Mouse (Mus musculus): ENCODE data around the gene Stk38. TPM values are rescaled to one million over a fixed set of nuclear protein-coding genes. Genes with fewer than 3 reads are reported as not detected.
A peak's percentile ranks its signal among the peaks of the same experiment; 100 is the strongest.
"Not testable (repeated sequence)": the region's sequence is repeated elsewhere in the genome, so short reads cannot be mapped to it uniquely, and the experiment has no call there.

Stk38 gene
- polyA plus RNA-seq, 1 experiment: 32.2 TPM

- H3K36me3 ChIP-seq (replicated peaks; ENCODE audit: low read length): no peaks in the 10 kb centered on the region
- no peaks in the 10 kb centered on the region for H3K27me3 ChIP-seq (replicated peaks)
- TF ChIP-seq GATA1 (IDR thresholded peaks at IDR 0.05; ENCODE audit: borderline replicate concordance, low read length) (no peak), FLI1 (IDR thresholded peaks at IDR 0.05; ENCODE audit: low read length) (no peak)
- H3K4me3 ChIP-seq (replicated peaks): no peak overlapping the region
- H3K9me3 ChIP-seq: no peaks in the 10 kb centered on the region
- peaks cover 29% of the 10 kb centered on the region for H3K4me1 ChIP-seq
Measured at GRCm38 (mm10) chr17:29014235-29014634, 6.4 kb upstream of the Stk38 start.

GRCm38 (mm10) chr17:29009181-29009580 is 1.4 kb upstream of the Stk38 start:
- H3K36me3 ChIP-seq (replicated peaks; ENCODE audit: low read length): peaks cover 13% of the 10 kb centered on the region
- no peak for TF ChIP-seq GATA1 (IDR thresholded peaks at IDR 0.05; ENCODE audit: borderline replicate concordance, low read length)
- no peak for TF ChIP-seq FLI1 (IDR thresholded peaks at IDR 0.05; ENCODE audit: low read length)
- no peaks in the 10 kb centered on the region for H3K27me3 ChIP-seq (replicated peaks)
- H3K4me1 ChIP-seq: peaks cover 39% of the 10 kb centered on the region
- H3K4me3 ChIP-seq (replicated peaks): peak overlapping the region; percentile 11
- no peaks in the 10 kb centered on the region for H3K9me3 ChIP-seq

GRCm38 (mm10) chr17:29008326-29008650 is 493 bp upstream of the Stk38 start:
- H3K36me3 ChIP-seq (replicated peaks; ENCODE audit: low read length): peaks cover 15% of the 10 kb centered on the region
- H3K27me3 ChIP-seq (replicated peaks): no peaks in the 10 kb centered on the region
- no peak for TF ChIP-seq FLI1 (IDR thresholded peaks at IDR 0.05; ENCODE audit: low read length)
- TF ChIP-seq GATA1 (IDR thresholded peaks at IDR 0.05; ENCODE audit: borderline replicate concordance, low read length): no peak

GRCm38 (mm10) chr17:29007243-29007640 is 553 bp downstream of the Stk38 start:
- no peaks in the 10 kb centered on the region for H3K9me3 ChIP-seq
- H3K4me1 ChIP-seq: peaks cover 45% of the 10 kb centered on the region
- TF ChIP-seq FLI1 (IDR thresholded peaks at IDR 0.05; ENCODE audit: low read length): no peak
- no peak for TF ChIP-seq GATA1 (IDR thresholded peaks at IDR 0.05; ENCODE audit: borderline replicate concordance, low read length)
- H3K36me3 ChIP-seq (replicated peaks; ENCODE audit: low read length): peaks cover 18% of the 10 kb centered on the region
- no peaks in the 10 kb centered on the region for H3K27me3 ChIP-seq (replicated peaks)
- peak overlapping the region; percentile 99 for H3K4me3 ChIP-seq (replicated peaks)

More at GRCm38 (mm10) chr17:29008326-29008650, 493 bp upstream of the Stk38 start:
- Histone ChIP-seq H3K9me3 (no peaks in the 10 kb centered on the region), H3K4me3 (replicated peaks) (peak overlapping the region; percentile 99), H3K4me1 (peaks cover 41% of the 10 kb centered on the region)

- peak overlapping the region; percentile 99 for H3K4me3 ChIP-seq (replicated peaks)
- H3K36me3 ChIP-seq (replicated peaks; ENCODE audit: low read length): peaks cover 18% of the 10 kb centered on the region
- H3K9me3 ChIP-seq: no peaks in the 10 kb centered on the region
- H3K4me1 ChIP-seq: peaks cover 42% of the 10 kb centered on the region
- TF ChIP-seq FLI1 (IDR thresholded peaks at IDR 0.05; ENCODE audit: low read length) (no peak), GATA1 (IDR thresholded peaks at IDR 0.05; ENCODE audit: borderline replicate concordance, low read length) (no peak)
- no peaks in the 10 kb centered on the region for H3K27me3 ChIP-seq (replicated peaks)
Measured at GRCm38 (mm10) chr17:29006812-29007211, 983 bp downstream of the Stk38 start.

- Histone ChIP-seq H3K4me1 (peaks cover 54% of the 10 kb centered on the region), H3K9me3 (no peaks in the 10 kb centered on the region), H3K4me3 (replicated peaks) (no peak overlapping the region), H3K27me3 (replicated peaks) (no peaks in the 10 kb centered on the region), H3K36me3 (replicated peaks; ENCODE audit: low read length) (peaks cover 29% of the 10 kb centered on the region)
- no peak for TF ChIP-seq GATA1 (IDR thresholded peaks at IDR 0.05; ENCODE audit: borderline replicate concordance, low read length)
- TF ChIP-seq FLI1 (IDR thresholded peaks at IDR 0.05; ENCODE audit: low read length): no peak
Measured at GRCm38 (mm10) chr17:29005002-29005401, 2.8 kb downstream of the Stk38 start.

- peaks cover 41% of the 10 kb centered on the region for H3K36me3 ChIP-seq (replicated peaks; ENCODE audit: low read length)
- no peaks in the 10 kb centered on the region for H3K27me3 ChIP-seq (replicated peaks)
- no peaks in the 10 kb centered on the region for H3K9me3 ChIP-seq
- TF ChIP-seq GATA1 (IDR thresholded peaks at IDR 0.05; ENCODE audit: borderline replicate concordance, low read length) (no peak), FLI1 (IDR thresholded peaks at IDR 0.05; ENCODE audit: low read length) (no peak)
- H3K4me3 ChIP-seq (replicated peaks): no peak overlapping the region
- peaks cover 57% of the 10 kb centered on the region for H3K4me1 ChIP-seq
Measured at GRCm38 (mm10) chr17:29003740-29004139, 4.1 kb downstream of the Stk38 start.

- Histone ChIP-seq H3K36me3 (replicated peaks; ENCODE audit: low read length) (peaks cover 66% of the 10 kb centered on the region), H3K27me3 (replicated peaks) (no peaks in the 10 kb centered on the region), H3K4me3 (replicated peaks) (peak overlapping the region; percentile 43), H3K4me1 (peaks cover 54% of the 10 kb centered on the region), H3K9me3 (no peaks in the 10 kb centered on the region)
- TF ChIP-seq FLI1 (IDR thresholded peaks at IDR 0.05; ENCODE audit: low read length) (no peak), GATA1 (IDR thresholded peaks at IDR 0.05; ENCODE audit: borderline replicate concordance, low read length) (no peak)
Measured at GRCm38 (mm10) chr17:29000465-29000864, 7.3 kb downstream of the Stk38 start.

GRCm38 (mm10) chr17:28994615-28995014 is 13.2 kb downstream of the Stk38 start:
- H3K9me3 ChIP-seq: no peaks in the 10 kb centered on the region
- H3K36me3 ChIP-seq (replicated peaks; ENCODE audit: low read length): peaks cover 77% of the 10 kb centered on the region
- TF ChIP-seq FLI1 (IDR thresholded peaks at IDR 0.05; ENCODE audit: low read length) (no peak), GATA1 (IDR thresholded peaks at IDR 0.05; ENCODE audit: borderline replicate concordance, low read length) (no peak)
- H3K4me1 ChIP-seq: peaks cover 42% of the 10 kb centered on the region
- peak overlapping the region; percentile 38 for H3K4me3 ChIP-seq (replicated peaks)
- H3K27me3 ChIP-seq (replicated peaks): no peaks in the 10 kb centered on the region

- H3K36me3 ChIP-seq (replicated peaks; ENCODE audit: low read length): peaks cover 76% of the 10 kb centered on the region
- H3K9me3 ChIP-seq; H3K4me3 ChIP-seq (replicated peaks); H3K27me3 ChIP-seq (replicated peaks): not testable (repeated sequence)
- peaks cover 42% of the 10 kb centered on the region for H3K4me1 ChIP-seq
Measured at GRCm38 (mm10) chr17:28993004-28993403, 14.8 kb downstream of the Stk38 start.

GRCm38 (mm10) chr17:28992105-28992504 is 15.7 kb downstream of the Stk38 start:
- peak overlapping the region; percentile 83 for H3K4me3 ChIP-seq (replicated peaks)
- peaks cover 45% of the 10 kb centered on the region for H3K4me1 ChIP-seq
- H3K36me3 ChIP-seq (replicated peaks; ENCODE audit: low read length): peaks cover 76% of the 10 kb centered on the region
- no peaks in the 10 kb centered on the region for H3K27me3 ChIP-seq (replicated peaks)
- no peaks in the 10 kb centered on the region for H3K9me3 ChIP-seq
- TF ChIP-seq FLI1 (IDR thresholded peaks at IDR 0.05; ENCODE audit: low read length): no peak
- no peak for TF ChIP-seq GATA1 (IDR thresholded peaks at IDR 0.05; ENCODE audit: borderline replicate concordance, low read length)

Measured in megakaryocyte, embryonic 14.5 days (primary cell).